Mouse (Mus musculus): ENCODE results near the gene Gm12248.

DNA sequence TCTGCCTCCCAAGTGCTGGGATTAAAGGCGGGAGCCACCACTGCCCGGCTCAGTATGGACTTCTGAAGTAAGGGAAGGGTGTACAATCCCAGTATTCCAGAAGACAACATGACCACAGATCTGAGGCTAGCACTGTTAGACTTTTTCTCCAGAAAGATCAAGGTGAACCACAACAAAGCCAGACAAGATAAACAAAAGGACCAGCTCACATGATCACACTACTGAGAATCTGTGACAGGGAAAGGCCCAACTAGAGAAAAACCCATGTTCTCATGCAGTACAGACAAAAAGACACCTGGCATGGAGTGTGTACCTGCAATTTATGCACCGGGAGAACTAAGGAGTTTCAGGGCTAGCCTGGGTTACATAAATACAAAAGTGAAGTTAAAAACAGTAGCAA, 39.1 kb upstream of the Gm12248 start:
- TF ChIP-seq CTCF (IDR thresholded peaks at IDR 0.05; ENCODE audit: low read depth, low read length) (no peak), TAL1 (conservative IDR thresholded peaks at IDR 0.05; ENCODE audit: low read depth, low read length) (no peak), POLR2AphosphoS5 (IDR thresholded peaks at IDR 0.05; ENCODE audit: insufficient replicate concordance, low read depth, low read length) (no peak)

Data from G1E (cell line).